Mouse (Mus musculus): ENCODE data around the gene Calm5.
"Not testable (repeated sequence)": the region's sequence is repeated elsewhere in the genome, so short reads cannot be mapped to it uniquely, and the experiment has no call there.

Calm5 gene

GRCm38 (mm10) chr13:3866355-3867052 lies 12.5 kb downstream of the Calm5 start:
- no peak for DNase-seq (ENCODE audit: low spot score)

DNA sequence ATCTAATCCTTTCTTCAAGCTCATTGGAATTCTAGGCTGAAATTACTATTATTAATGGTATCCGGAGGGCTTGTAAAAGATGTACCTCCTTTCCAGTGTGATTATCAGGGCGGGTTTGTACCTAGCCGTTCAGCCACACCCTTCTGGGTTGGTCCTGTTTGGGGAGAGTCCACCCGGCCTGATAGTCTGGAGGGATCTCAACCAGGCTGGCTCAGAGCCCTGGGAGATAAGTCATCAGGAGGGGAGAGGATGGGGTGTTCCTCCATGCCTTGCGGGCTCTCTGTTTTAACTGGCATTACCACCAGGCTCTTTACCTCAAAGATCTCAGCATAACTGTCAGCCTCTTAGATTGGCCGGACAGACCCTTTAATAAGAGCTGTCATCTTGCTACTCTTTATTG lies 13.2 kb downstream of the Calm5 start:
- DNase-seq (ENCODE audit: low spot score) = no peak

- no peak for DNase-seq (ENCODE audit: low spot score)
Observed at GRCm38 (mm10) chr13:3869901-3870300, 15.9 kb downstream of the Calm5 start.

- DNase-seq (ENCODE audit: low spot score) = no peak
Observed at GRCm38 (mm10) chr13:3872832-3873231, 18.9 kb downstream of the Calm5 start.

DNA sequence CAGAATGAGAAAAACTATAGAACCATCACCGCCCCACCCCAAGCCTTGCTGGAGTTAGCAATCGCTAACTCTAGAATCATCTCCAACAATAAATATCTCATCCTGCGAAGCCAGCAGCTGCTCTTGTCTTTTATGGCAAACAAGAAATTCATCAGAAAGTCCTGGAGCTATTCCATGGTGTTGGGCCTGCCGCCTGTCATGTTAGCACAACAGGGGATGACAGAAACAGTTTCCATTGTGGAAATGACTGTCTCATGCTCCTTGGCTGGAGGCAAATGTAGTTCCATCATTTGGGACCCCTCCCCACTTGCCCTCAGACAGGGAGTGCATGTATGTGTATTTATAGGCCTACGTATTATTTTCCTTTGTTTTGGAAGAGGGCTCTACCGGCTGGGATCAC lies 22.5 kb downstream of the Calm5 start:
- DNase-seq (ENCODE audit: low spot score) = no peak

GRCm38 (mm10) chr13:3877185-3877584 lies 23.2 kb downstream of the Calm5 start:
- no peak for DNase-seq (ENCODE audit: low spot score)

GRCm38 (mm10) chr13:3877679-3878220 lies 23.8 kb downstream of the Calm5 start:
- DNase-seq (ENCODE audit: low spot score) = no peak

- DNase-seq (ENCODE audit: low spot score) = no peak
Observed at GRCm38 (mm10) chr13:3886663-3887062, 32.7 kb downstream of the Calm5 start.

DNA sequence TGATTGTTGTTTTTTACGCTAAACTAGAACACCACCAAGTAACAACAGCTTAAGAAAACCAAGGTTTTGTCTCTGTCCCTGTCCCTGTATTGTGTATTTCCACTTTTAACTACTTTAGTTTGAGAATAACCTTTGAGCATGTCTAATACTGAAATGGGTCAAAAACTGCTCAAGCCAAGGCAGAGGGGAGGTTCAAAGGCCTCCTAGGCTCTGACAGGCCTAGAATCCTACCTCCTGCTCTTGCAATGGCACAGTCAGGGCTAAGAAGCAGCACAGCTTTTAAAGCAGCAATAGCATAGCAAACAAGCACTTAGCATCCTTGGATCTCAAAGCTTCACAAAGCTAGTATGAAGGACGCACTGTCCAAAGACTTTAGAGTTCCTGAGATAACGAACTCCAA lies 35.1 kb downstream of the Calm5 start:
- no peak for DNase-seq (ENCODE audit: low spot score)

DNA sequence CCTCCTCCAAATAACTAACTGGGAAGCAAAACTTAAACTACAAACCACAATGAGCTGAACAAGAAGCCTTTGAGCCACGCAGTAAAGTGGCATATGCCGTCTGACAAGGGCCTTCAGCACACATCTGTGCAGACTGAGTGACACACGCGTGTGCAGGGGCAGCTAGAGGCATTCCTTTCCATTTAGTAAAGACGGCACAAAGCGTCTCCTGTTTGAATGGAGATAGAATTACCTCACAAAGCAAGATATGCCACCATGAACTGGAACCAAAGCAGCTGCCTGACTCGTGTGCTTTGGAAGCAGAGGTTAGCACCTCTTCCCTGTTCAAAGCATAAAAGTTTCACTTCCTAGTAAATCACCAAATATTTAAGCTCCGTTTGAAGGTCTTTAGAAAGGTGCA lies 36.1 kb downstream of the Calm5 start:
- DNase-seq (ENCODE audit: low spot score) = no peak

DNA sequence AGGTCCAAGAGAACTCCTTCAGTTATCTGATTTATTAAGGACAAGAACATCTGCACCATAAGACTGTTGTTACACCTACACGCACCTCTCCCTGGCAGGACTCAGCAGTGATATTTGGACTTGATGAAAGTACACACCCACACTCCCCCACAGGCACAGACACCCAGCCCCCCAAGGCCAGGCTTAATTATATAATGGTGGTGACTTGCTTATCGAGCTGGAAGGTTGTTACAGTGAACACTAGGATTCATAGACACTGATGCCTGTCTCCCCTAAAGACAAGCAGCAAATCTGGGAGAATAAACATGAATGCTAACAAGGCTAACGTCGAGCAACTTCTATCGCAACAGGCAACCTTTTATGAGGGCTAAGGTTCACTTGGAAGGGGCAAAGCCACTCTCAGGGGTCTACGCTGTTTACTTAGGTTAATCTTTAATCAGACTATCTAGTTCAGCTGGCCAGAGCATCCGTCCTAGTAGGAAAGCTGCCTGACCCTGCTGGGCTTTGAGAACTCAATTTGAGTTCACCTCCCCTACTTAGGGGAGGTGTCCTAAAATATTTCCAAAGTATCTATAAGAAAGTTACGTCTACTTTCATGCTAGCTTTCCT lies 37.6 kb downstream of the Calm5 start:
- no peak for DNase-seq (ENCODE audit: low spot score)

DNA sequence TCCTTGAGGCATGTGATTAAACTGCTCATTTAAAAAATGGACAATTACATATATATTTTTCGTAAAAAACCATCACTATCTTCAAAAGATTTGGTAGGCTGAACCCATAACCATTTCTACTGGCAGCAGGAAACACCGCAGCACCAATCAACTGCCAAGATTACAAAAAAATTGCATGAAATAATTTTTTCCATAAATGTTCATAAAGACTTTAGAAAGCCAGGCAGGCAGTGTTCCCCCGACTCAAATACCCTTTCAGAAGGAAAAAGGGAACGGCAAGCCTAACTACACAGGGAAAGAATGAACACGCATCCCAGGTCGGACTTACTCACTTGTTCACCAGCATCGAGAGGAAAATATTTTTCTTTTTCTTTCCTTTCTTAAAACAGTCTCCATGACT lies 38.6 kb downstream of the Calm5 start:
- no peak for DNase-seq (ENCODE audit: low spot score)

GRCm38 (mm10) chr13:3893126-3893734 lies 39.3 kb downstream of the Calm5 start:
- peak; percentile 71 for DNase-seq (ENCODE audit: low spot score)

DNA sequence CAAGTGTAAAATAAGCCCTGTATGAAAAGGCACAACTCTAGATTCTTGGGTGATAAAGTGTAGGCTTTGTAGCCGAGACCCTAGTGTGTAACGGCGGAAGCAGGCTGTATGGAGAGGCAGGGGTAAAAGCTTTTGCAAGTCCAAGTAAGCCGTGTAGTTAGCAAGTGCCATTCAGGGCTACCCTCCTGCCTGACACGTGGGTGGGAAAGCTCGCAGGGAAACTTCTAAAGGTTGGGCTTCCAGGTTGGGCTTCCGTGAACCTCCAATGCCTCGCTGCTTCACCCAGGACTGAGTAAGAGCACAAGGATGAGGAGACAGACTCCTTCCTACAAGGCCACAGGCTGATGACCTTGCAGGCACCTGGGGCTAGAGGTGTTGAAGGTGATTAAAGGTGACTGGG lies 40.6 kb downstream of the Calm5 start:
- no peak for DNase-seq (ENCODE audit: low spot score)

DNA sequence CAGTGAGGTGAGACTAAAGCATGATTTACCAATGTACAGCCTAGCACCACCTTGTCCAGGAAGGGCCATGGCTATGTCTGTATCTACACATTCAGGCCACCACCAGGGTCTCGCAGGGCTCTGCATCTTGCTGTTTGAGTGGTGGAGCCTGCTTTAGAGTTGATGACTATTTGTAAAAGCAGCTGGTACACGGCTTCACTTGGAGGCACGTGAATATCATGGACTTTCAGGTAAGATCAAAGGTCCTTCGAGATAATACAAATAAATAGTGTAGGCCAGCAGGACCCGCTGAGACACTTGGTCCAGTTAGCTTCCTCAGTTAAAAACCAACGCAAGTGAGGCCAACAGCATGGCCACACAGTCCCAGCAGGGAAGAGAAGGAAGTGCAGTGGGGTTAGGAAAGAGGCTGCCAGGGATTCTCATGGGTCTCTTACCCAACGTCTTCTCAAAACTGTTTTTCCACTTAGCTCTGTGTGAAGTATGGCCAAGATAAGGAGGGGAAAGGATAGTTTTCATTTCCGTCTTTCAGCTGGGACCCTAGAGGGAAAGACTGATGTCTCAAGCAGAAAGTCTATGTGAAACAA lies 41.5 kb downstream of the Calm5 start:
- DNase-seq (ENCODE audit: low spot score) = no peak

GRCm38 (mm10) chr13:3896032-3896431 lies 42.1 kb downstream of the Calm5 start:
- no peak for DNase-seq (ENCODE audit: low spot score)

DNA sequence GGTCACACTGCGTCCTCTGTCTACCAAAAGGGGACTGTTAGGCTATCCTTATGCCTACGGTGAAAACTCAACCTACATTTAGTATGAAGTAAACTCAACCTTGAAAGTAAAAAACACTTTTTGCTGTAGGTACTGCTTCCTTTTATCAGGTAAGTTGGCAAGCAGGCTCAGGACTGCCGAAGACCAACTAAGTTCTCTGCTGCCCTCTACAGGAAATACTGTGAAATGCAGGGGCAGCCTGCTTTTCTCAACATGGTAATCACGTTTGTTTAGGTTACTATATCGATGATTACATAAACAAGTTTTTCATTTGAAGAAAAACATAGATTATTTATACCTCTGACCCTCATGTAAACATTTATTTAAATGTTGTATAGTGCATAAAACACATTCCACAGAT lies 42.9 kb downstream of the Calm5 start:
- DNase-seq (ENCODE audit: low spot score) = no peak

GRCm38 (mm10) chr13:3898202-3898601 lies 44.2 kb downstream of the Calm5 start:
- not testable (repeated sequence) for DNase-seq (ENCODE audit: low spot score)

DNA sequence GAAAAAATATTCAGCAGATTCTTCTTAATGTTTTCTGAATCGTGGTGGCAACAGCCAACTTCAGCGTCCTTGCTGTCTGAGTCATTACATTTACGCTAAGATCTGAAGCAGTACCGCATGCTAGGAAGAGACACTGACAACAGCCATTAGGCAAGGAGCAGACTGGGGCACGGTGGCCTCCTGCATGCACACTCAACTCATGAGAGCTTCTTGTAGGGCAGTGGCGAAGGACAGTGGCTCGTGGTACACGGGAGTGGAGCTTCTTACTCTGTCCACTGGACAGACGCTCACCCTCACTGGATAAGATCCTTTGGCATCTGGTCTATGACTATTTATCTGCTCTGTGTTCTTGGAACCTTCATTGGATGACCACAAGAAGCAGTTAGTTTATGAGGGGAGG lies 45.3 kb downstream of the Calm5 start:
- no peak for DNase-seq (ENCODE audit: low spot score)

Data from urinary bladder, postnatal 10 days (tissue).